Mouse (Mus musculus): Measurements from ENCODE around the gene Cidec.

- TF ChIP-seq CTCF (conservative IDR thresholded peaks at IDR 0.05; ENCODE audit: low read length) = peak; percentile 94
- TF ChIP-seq NANOG (IDR thresholded peaks at IDR 0.05; ENCODE audit: borderline replicate concordance, low read length) = no peak
These were observed 5.7 kb upstream of the Cidec start for GRCm38 (mm10) chr6:113441147-113441680.
